Mouse (Mus musculus) neural tube, embryonic 12.5 days (tissue): ENCODE results near the gene Crip1. TPM values are rescaled to one million over a fixed set of nuclear protein-coding genes. Genes with fewer than 3 reads are reported as not detected.

Experiments used
- ATAC-seq: fragments of 200-750 bp; cut with Nextera tagmentation; 2 replicates; pipeline ENCODE4 v1.8.0; 2017; ENCODE audit warnings: low read depth, mild to moderate bottlenecking, moderate TSS enrichment, moderate library complexity; ENCODE audit not compliant: low FRiP score
- H3K27ac ChIP-seq: fragments of 300-500 bp; sonication (generic); 2 replicates; pipeline ENCODE4 v1.5.1; 2016
- H3K27me3 ChIP-seq: fragments of 300-500 bp; sonication (generic); replicated peaks from 2 replicates; pipeline ENCODE4 v1.6.1; 2016; ENCODE audit warnings: mild to moderate bottlenecking
- H3K36me3 ChIP-seq: fragments of 300-500 bp; sonication (generic); 2 replicates; pipeline ENCODE4 v1.6.1; 2016; ENCODE audit warnings: mild to moderate bottlenecking
- H3K4me1 ChIP-seq: fragments of 300-500 bp; sonication (generic); 2 replicates; pipeline ENCODE4 v1.6.1; 2016
- H3K4me2 ChIP-seq: fragments of 300-500 bp; sonication (generic); replicated peaks from 2 replicates; pipeline ENCODE4 v1.6.1; 2016; ENCODE audit warnings: mild to moderate bottlenecking
- H3K4me3 ChIP-seq: fragments of 300-500 bp; sonication (generic); 2 replicates; pipeline ENCODE4 v1.5.1; 2016
- H3K9ac ChIP-seq: fragments of 300-500 bp; sonication (generic); 2 replicates; pipeline ENCODE4 v1.6.1; 2016; ENCODE audit warnings: mild to moderate bottlenecking
- H3K9me3 ChIP-seq: fragments of 300-500 bp; sonication (generic); 2 replicates; pipeline ENCODE4 v1.6.1; 2016; ENCODE audit warnings: mild to moderate bottlenecking
- WGBS: fragments of 180-500 bp; shearing (Covaris S2); methylation state at CpG from one replicate; pipeline ENCODE4 v1.1.7; 2016; 5-methylcytosine and 5-hydroxymethylcytosine counted together
- polyA plus RNA-seq: library from polyadenylated mRNA; unstranded; fragments of >200 nt; fragmentation: Nextera tagmentation; extraction: Ambion mirVana; gene quantifications from 2 replicates; pipeline ENCODE4 v1.2.1, GENCODE M21; 2016

The Crip1 gene
- polyA plus RNA-seq, 1 experiment from 2014 or later: 65.8 TPM

- H3K9ac ChIP-seq: no peak overlapping the region
- H3K36me3 ChIP-seq: peaks cover 3% of the 10 kb centered on the region; the same call in 1 of the 2 replicates
- peaks cover 5% of the 10 kb centered on the region; the same call in 1 of the 2 replicates for H3K4me1 ChIP-seq
- 88% methylated on average over 4 of the region's 4 CpGs for WGBS
- no peak for ATAC-seq
- no peaks in the 10 kb centered on the region for H3K27me3 ChIP-seq
- H3K4me3 ChIP-seq: no peak overlapping the region
- H3K4me2 ChIP-seq: no peak overlapping the region
- no peaks in the 10 kb centered on the region for H3K9me3 ChIP-seq
- H3K27ac ChIP-seq: no peak overlapping the region
Observed at GRCm38 (mm10) chr12:113107431-113108124, 38.5 kb upstream of the Crip1 start.

- no peaks in the 10 kb centered on the region for H3K27me3 ChIP-seq
- H3K4me2 ChIP-seq: no peak overlapping the region
- ATAC-seq: no peak
- WGBS: 89% methylated on average over 17 of the region's 17 CpGs
- H3K27ac ChIP-seq: no peak overlapping the region
- peaks cover 5% of the 10 kb centered on the region; the same call in 1 of the 2 replicates for H3K4me1 ChIP-seq
- no peak overlapping the region for H3K4me3 ChIP-seq
- H3K36me3 ChIP-seq: peaks cover 12% of the 10 kb centered on the region; the same call in 1 of the 2 replicates
- H3K9me3 ChIP-seq: no peaks in the 10 kb centered on the region
- no peak overlapping the region for H3K9ac ChIP-seq
Observed at GRCm38 (mm10) chr12:113108528-113109283, 37.4 kb upstream of the Crip1 start.

DNA sequence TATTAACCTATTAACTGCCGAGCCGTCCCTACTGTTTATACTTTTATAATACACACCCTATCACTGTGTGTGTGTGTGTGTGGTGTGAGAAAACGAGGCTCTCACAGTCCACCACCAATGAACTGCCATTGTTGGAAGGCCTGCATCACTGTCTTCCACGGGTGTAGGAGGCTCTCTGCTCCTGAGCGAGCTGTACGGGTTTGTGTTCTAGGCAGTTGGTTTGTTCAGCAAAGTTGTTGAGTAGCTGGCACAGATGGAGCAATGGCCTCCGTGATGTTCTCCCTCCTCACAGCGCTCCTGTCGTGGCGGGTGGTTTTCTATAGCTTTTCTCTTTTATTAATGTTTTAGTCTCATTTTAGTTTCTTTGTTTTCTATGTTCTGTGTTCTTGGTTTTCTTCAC lies 36.3 kb upstream of the Crip1 start:
- no peak overlapping the region for H3K9ac ChIP-seq
- peaks cover 23% of the 10 kb centered on the region for H3K36me3 ChIP-seq
- no peaks in the 10 kb centered on the region for H3K27me3 ChIP-seq
- no peak overlapping the region for H3K4me3 ChIP-seq
- peaks cover 5% of the 10 kb centered on the region; the same call in 1 of the 2 replicates for H3K4me1 ChIP-seq
- ATAC-seq: no peak
- H3K27ac ChIP-seq: no peak overlapping the region
- H3K4me2 ChIP-seq: no peak overlapping the region
- 89% methylated on average over 10 of the region's 10 CpGs for WGBS
- H3K9me3 ChIP-seq: no peaks in the 10 kb centered on the region

DNA sequence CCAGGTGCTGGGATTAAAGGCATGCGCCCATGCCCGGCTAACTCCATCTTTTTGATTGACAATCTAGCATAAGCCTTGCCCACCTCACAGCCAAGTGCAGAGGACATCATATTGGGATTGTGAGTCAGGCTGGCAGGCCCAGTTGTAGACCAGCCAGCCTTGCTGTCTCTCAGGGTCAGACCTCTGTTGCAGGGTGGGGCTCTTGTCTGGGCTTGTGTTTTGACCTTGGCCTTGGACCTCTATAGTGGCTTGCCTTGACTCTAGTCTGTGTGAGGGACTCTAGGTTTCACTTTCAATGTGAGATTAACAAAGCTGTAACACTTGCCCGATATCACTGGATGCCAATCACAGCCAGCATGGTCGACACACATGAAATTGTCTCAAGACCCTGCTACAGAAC lies 32.0 kb upstream of the Crip1 start:
- no peak overlapping the region for H3K4me3 ChIP-seq
- no peaks in the 10 kb centered on the region for H3K27me3 ChIP-seq
- H3K27ac ChIP-seq: no peak overlapping the region
- H3K9me3 ChIP-seq: no peaks in the 10 kb centered on the region
- peaks cover 56% of the 10 kb centered on the region for H3K36me3 ChIP-seq
- WGBS: 97% methylated on average over 4 of the region's 4 CpGs
- no peak overlapping the region for H3K4me2 ChIP-seq
- H3K4me1 ChIP-seq: peaks cover 5% of the 10 kb centered on the region; the same call in 1 of the 2 replicates
- H3K9ac ChIP-seq: no peak overlapping the region
- ATAC-seq: no peak

DNA sequence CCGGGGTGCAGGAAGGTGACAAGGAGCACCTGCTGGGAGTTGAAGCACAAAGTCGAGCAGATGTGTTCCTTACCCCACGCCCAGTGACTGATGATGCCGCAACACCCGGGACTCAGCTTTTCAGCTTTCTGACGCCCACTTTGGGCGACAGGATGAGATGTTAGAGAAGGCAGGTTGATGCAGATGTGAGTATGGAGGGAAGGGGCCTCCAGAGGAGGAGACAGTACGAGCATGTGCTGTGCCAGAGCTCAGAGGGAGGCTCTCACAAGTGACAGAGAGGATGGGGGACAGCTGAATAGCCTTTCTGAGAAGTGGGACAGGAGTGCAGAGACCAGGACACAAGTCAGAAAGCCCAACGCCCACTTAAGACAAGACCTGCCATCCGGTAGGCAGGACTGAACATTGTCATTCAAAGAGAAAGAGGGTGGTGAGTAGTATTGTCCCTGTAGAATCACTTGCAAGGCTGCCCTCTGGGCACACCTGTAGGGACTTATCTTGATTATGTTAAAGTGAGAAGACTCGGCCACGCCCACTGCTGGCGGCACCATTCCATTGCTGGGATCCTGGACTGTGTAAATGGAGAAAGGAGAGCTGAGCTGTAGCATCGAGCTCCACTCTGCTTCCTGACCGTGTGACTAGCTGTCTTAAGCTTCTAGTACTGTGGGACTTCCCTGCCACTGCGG lies 31.1 kb upstream of the Crip1 start:
- WGBS: 89% methylated on average over 16 of the region's 16 CpGs
- Histone ChIP-seq H3K4me2 (no peak overlapping the region), H3K9ac (no peak overlapping the region), H3K4me1 (no peaks in the 10 kb centered on the region), H3K27ac (no peak overlapping the region), H3K9me3 (no peaks in the 10 kb centered on the region), H3K4me3 (no peak overlapping the region), H3K36me3 (peaks cover 60% of the 10 kb centered on the region), H3K27me3 (no peaks in the 10 kb centered on the region)
- no peak for ATAC-seq

DNA sequence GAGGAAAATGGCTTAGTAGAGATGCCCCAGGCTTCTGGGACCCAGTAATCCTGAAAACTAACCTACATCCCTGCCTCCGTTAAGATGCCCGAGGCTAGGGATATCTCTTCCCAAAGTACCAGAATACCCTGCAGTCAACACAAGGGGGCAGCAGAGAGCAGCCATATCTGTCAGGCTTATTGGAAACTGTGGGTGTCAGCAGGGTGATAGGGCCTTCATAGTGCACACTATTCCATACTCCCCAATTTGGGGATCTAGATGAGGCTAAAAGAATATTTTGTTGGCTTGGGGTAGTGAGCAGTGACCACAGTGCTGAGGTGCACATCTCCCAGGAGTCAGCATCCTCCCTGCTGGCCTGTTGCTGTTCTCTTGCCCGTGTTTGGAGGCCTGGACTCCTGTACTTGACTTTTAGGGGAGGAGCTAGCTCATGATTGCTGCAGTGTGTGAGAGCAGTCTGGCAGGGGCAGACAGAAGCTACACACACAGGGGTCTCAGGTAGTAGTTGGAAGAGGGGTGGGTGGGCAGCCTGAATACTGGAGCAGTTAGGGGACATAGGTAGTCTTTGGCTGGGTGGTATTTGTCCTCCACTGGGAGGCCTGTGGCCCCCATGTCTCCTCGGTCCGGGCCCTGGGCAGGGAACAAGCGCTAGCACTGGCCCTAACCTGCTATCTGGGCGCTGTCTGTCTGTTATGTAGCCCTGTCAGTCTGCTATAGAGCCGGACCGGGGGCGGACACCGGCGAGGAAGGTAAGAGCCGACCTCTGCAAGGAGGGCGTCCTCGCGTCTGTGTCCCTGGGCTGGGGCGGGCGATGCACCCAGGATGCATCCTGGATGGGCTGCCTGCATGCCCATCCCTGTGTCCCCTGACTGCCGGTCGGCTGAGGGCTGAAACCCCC lies 26.4 kb upstream of the Crip1 start:
- Histone ChIP-seq H3K9ac (0 out of 2 replicates have a peak overlapping the region, but pooled peaks have one; percentile 17), H3K9me3 (no peaks in the 10 kb centered on the region), H3K27ac (no peak overlapping the region), H3K4me2 (no peak overlapping the region), H3K4me3 (no peak overlapping the region), H3K27me3 (no peaks in the 10 kb centered on the region), H3K36me3 (peaks cover 85% of the 10 kb centered on the region), H3K4me1 (no peaks in the 10 kb centered on the region)
- WGBS: 87% methylated on average over 20 of the region's 20 CpGs
- ATAC-seq: peak; percentile 62; the same call in 1 of the 2 replicates

DNA sequence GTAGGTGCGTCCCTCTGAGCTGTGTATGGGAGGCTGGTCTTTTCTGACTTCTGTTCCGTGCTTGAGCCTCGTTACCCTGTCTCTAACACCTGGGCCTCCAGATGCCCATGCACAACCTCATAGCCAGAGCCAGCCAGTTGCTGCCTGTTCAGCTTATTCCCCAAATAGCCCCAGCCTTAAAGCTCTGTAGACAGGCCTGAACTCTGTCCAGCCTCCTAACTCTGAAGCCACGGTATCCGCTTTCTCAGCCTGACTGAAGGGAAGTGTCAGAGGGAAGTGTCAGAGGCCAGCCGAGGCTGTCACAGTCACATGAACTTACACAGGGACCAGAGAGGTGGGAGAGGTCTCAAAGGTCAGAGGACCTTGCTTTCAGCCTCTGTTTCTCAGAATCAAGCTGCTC lies 21.4 kb upstream of the Crip1 start:
- peaks cover 99% of the 10 kb centered on the region for H3K36me3 ChIP-seq
- WGBS: 94% methylated on average over 6 of the region's 6 CpGs
- no peaks in the 10 kb centered on the region for H3K4me1 ChIP-seq
- H3K27me3 ChIP-seq: no peaks in the 10 kb centered on the region
- H3K4me2 ChIP-seq: no peak overlapping the region
- no peak for ATAC-seq
- H3K27ac ChIP-seq: no peak overlapping the region
- H3K4me3 ChIP-seq: no peak overlapping the region
- no peak overlapping the region for H3K9ac ChIP-seq
- no peaks in the 10 kb centered on the region for H3K9me3 ChIP-seq

- 92% methylated on average over 8 of the region's 8 CpGs for WGBS
Observed at GRCm38 (mm10) chr12:113130732-113131131, 15.4 kb upstream of the Crip1 start.

DNA sequence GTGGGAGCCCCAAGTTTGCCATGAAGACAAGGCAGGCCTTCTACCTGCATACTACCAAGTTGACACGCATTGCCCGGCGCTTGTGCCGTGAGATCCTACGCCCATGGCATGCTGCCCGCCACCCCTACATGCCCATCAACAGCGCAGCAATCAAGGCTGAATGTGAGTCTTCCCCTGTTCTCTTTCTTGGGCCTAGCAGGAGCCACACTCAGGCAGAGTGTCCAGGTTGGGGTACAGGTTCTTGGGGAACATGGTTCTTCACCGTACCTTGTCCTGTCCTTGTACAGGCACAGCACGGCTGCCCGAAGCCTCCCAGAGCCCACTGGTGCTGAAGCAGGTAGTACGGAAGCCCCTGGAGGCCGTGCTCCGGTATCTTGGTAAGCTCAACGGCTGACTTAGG lies 14.5 kb upstream of the Crip1 start:
- no peaks in the 10 kb centered on the region for H3K4me1 ChIP-seq
- H3K36me3 ChIP-seq: peaks cover 100% of the 10 kb centered on the region

More at GRCm38 (mm10) chr12:113130732-113131131, 15.4 kb upstream of the Crip1 start:
- Histone ChIP-seq H3K27me3 (no peaks in the 10 kb centered on the region), H3K4me3 (no peak overlapping the region), H3K9ac (no peak overlapping the region), H3K36me3 (peaks cover 100% of the 10 kb centered on the region), H3K9me3 (no peaks in the 10 kb centered on the region), H3K27ac (no peak overlapping the region), H3K4me2 (no peak overlapping the region), H3K4me1 (no peaks in the 10 kb centered on the region)
- ATAC-seq: no peak

DNA sequence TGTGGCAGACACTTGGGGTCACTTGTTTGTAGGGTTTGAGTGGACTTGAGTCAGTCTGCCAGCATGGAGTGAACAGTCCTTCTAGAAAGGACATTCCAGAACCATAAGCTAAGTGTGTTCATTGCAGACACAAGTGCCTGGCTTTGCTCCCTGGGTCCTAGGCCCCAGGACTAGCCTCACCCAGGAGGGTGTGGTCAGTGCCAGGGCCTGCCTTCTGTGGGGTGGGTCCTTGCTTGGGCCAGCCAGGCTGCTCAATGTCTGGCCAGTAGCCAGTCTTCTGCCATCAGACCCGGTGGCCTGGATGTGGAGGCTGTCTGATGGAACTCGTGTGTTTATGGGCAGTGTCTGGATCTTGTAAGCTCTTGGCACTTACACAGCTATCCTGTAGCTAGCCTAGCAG lies 13.5 kb upstream of the Crip1 start:
- Histone ChIP-seq H3K9me3 (no peaks in the 10 kb centered on the region), H3K27me3 (no peaks in the 10 kb centered on the region), H3K27ac (no peak overlapping the region), H3K9ac (no peak overlapping the region), H3K36me3 (peaks cover 100% of the 10 kb centered on the region), H3K4me3 (no peak overlapping the region), H3K4me1 (no peaks in the 10 kb centered on the region), H3K4me2 (no peak overlapping the region)
- WGBS: 86% methylated on average over 2 of the region's 2 CpGs
- ATAC-seq: no peak

More for the DNA sequence above, 14.5 kb upstream of the Crip1 start:
- Histone ChIP-seq H3K4me2 (no peak overlapping the region), H3K4me3 (no peak overlapping the region), H3K9ac (no peak overlapping the region), H3K27ac (no peak overlapping the region), H3K9me3 (no peaks in the 10 kb centered on the region), H3K27me3 (no peaks in the 10 kb centered on the region)
- no peak for ATAC-seq
- WGBS: 97% methylated on average over 14 of the region's 14 CpGs

DNA sequence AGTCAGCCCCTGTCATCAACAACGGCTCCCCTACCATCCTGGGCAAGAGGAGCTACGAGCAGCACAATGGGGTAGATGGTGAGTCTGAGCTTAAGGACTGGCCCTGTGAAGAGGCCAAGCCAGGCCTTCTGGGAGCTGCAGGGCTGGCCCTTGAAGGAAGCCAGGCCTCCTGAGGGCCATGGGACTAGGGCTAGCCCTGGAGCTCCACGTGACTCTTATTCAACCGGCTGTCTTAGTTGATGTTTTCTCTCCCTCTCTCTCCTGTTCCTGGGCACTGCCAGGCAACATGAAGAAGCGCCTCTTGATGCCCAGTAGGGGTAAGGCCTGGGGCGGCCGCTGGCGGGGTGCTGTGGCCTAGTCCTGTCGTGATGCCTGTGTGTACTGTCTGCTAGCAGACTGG lies 12.9 kb upstream of the Crip1 start:
- Histone ChIP-seq H3K27ac (no peak overlapping the region), H3K4me1 (peaks cover under 1% of the 10 kb centered on the region; the same call in 1 of the 2 replicates), H3K9ac (no peak overlapping the region), H3K4me3 (no peak overlapping the region), H3K27me3 (no peaks in the 10 kb centered on the region), H3K36me3 (peaks cover 100% of the 10 kb centered on the region), H3K9me3 (no peaks in the 10 kb centered on the region), H3K4me2 (no peak overlapping the region)
- ATAC-seq: no peak
- WGBS: 90% methylated on average over 9 of the region's 9 CpGs
